Mouse (Mus musculus) right cerebral cortex, postnatal 14 days (tissue): ENCODE measurements around the gene Paip2b.
"Not testable (repeated sequence)": the region's sequence is repeated elsewhere in the genome, so short reads cannot be mapped to it uniquely, and the experiment has no call there.

Experiments used
- DNase-seq: peaks from one replicate; pipeline ENCODE4 v3.0.0; 2022

The Paip2b gene

GRCm38 (mm10) chr6:83795492-83795900 is 36.0 kb downstream of the Paip2b start:
- peak; percentile 37 for DNase-seq

GRCm38 (mm10) chr6:83794760-83795296 is 36.7 kb downstream of the Paip2b start, which contains the start of gene Nagk:
TSS of gene Nagk (plus strand) at chr6:83794982.
- DNase-seq: peak; percentile 95

- no peak for DNase-seq
Measured at GRCm38 (mm10) chr6:83791251-83791890, 40.2 kb downstream of the Paip2b start.

GRCm38 (mm10) chr6:83790533-83790932 is 41.0 kb downstream of the Paip2b start:
- not testable (repeated sequence) for DNase-seq

GRCm38 (mm10) chr6:83788554-83788953 is 43.0 kb downstream of the Paip2b start:
- no peak for DNase-seq

GRCm38 (mm10) chr6:83786426-83786825 is 45.1 kb downstream of the Paip2b start:
- DNase-seq: no peak

- no peak for DNase-seq
Measured at GRCm38 (mm10) chr6:83779026-83779425, 52.5 kb downstream of the Paip2b start.

GRCm38 (mm10) chr6:83778306-83778705 is 53.2 kb downstream of the Paip2b start:
- no peak for DNase-seq

- peak; percentile 91 for DNase-seq
Measured at GRCm38 (mm10) chr6:83775638-83776293, 55.8 kb downstream of the Paip2b start, which contains the start of gene Tex261. TSS of gene Tex261 (minus strand) at chr6:83775813.

GRCm38 (mm10) chr6:83774781-83775563 is 56.6 kb downstream of the Paip2b start:
- DNase-seq: no peak

GRCm38 (mm10) chr6:83774126-83774525 is 57.4 kb downstream of the Paip2b start:
- DNase-seq: no peak

- DNase-seq: no peak
Measured at GRCm38 (mm10) chr6:83768485-83768884, 63.1 kb downstream of the Paip2b start.

GRCm38 (mm10) chr6:83766982-83767381 is 64.6 kb downstream of the Paip2b start:
- no peak for DNase-seq

GRCm38 (mm10) chr6:83762880-83763431 is 68.6 kb downstream of the Paip2b start:
- no peak for DNase-seq

GRCm38 (mm10) chr6:83762344-83762743 is 69.2 kb downstream of the Paip2b start, which contains the start of gene Ankrd53:
TSS of gene Ankrd53 (plus strand) at chr6:83762644.
- no peak for DNase-seq

GRCm38 (mm10) chr6:83756051-83756450 is 75.5 kb downstream of the Paip2b start:
- DNase-seq: no peak
